Mouse (Mus musculus) cerebellum, adult 11-12 months (tissue): ENCODE results near the gene 1700020N01Rik.
A peak's percentile ranks its signal among the peaks of the same experiment; 100 is the strongest.

ENCODE experiments used
- DNase-seq: peaks from one replicate; pipeline ENCODE4 v3.0.0; 2022

The 1700020N01Rik gene

GRCm38 (mm10) chr10:21592896-21593380 is at the start of gene 1700020N01Rik:
Gene 1700020N01Rik (plus strand): TSS chr10:21593145.
- no peak for DNase-seq

- DNase-seq: no peak
These were observed 49.2 kb upstream of the 1700020N01Rik start for GRCm38 (mm10) chr10:21543576-21544278.

GRCm38 (mm10) chr10:21544721-21545120 is 48.2 kb upstream of the 1700020N01Rik start:
- DNase-seq: no peak

- no peak for DNase-seq
These were observed 47.5 kb upstream of the 1700020N01Rik start for GRCm38 (mm10) chr10:21545446-21545845.

GRCm38 (mm10) chr10:21548871-21549505 is 44.0 kb upstream of the 1700020N01Rik start:
- DNase-seq: no peak

GRCm38 (mm10) chr10:21552967-21553682 is 39.8 kb upstream of the 1700020N01Rik start:
- DNase-seq: no peak

- DNase-seq: no peak
These were observed 39.3 kb upstream of the 1700020N01Rik start for GRCm38 (mm10) chr10:21553683-21554035.

GRCm38 (mm10) chr10:21554896-21555580 is 37.9 kb upstream of the 1700020N01Rik start:
- no peak for DNase-seq

GRCm38 (mm10) chr10:21559769-21560168 is 33.2 kb upstream of the 1700020N01Rik start:
- DNase-seq: no peak

GRCm38 (mm10) chr10:21561181-21561580 is 31.8 kb upstream of the 1700020N01Rik start:
- no peak for DNase-seq

GRCm38 (mm10) chr10:21563446-21563845 is 29.5 kb upstream of the 1700020N01Rik start:
- no peak for DNase-seq

GRCm38 (mm10) chr10:21564189-21564588 is 28.8 kb upstream of the 1700020N01Rik start:
- no peak for DNase-seq

GRCm38 (mm10) chr10:21566074-21566473 is 26.9 kb upstream of the 1700020N01Rik start:
- DNase-seq: no peak

GRCm38 (mm10) chr10:21571615-21572014 is 21.3 kb upstream of the 1700020N01Rik start:
- no peak for DNase-seq

GRCm38 (mm10) chr10:21573713-21574112 is 19.2 kb upstream of the 1700020N01Rik start:
- DNase-seq: no peak

- no peak for DNase-seq
These were observed 17.1 kb upstream of the 1700020N01Rik start for GRCm38 (mm10) chr10:21575806-21576378.

- no peak for DNase-seq
These were observed 15.1 kb upstream of the 1700020N01Rik start for GRCm38 (mm10) chr10:21577798-21578197.

- no peak for DNase-seq
These were observed 11.4 kb upstream of the 1700020N01Rik start for GRCm38 (mm10) chr10:21581546-21581945.

- no peak for DNase-seq
These were observed 5.9 kb upstream of the 1700020N01Rik start for GRCm38 (mm10) chr10:21587041-21587440.

GRCm38 (mm10) chr10:21588007-21588852 is 4.7 kb upstream of the 1700020N01Rik start:
- no peak for DNase-seq

GRCm38 (mm10) chr10:21600931-21601330 is 8.0 kb downstream of the 1700020N01Rik start:
- peak; percentile 50 for DNase-seq

- DNase-seq: no peak
These were observed 11.5 kb downstream of the 1700020N01Rik start for GRCm38 (mm10) chr10:21604476-21604875.
